Mouse (Mus musculus): ENCODE data around the gene Cfap97d1.

Cfap97d1 gene

DNA sequence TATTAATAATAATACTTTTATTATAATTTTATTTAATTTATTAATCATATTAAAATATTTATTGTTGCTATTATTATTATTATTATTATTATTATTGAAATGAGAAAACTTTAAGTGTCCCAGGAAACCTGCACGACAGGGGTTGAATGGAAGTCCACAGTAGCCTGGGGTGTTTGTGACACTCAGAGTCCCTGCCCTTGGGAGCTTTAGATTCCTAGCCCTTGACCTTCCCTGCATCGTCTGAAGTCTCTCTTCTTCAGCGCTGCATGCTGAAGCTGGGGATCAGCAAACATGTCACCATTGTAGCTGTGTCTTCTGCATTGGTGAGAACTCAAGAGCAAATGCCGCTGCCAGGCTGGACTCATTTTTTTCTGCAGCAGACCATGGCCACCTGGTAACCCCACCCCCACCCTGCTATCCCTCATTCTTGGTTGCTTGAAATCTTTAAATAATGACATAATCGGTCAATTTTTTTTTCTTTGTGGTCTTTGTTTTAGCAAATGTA is 51.4 kb downstream of the Cfap97d1 start:
- DNase-seq (ENCODE audit: low read depth, low spot score) = no peak

DNA sequence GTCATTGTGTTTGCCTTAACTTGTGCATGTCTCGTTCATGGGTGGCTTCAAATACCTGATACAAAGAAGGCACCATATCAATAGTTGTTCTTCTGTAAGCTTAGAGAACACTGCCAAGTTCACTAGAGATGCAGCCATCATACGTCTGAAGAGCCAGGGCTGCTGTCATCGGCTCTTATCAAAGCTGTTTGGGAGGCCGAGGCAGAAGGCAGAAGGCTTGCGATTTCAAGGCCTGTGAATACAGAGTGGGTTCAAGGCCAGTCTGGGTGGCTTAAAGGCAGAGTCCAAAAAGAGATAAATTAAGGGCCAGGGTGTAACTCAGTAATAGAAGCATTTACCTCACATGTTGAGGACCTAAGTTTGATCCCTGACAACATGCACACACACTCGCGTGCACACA is 52.3 kb downstream of the Cfap97d1 start:
- DNase-seq (ENCODE audit: low read depth, low spot score) = no peak

DNA sequence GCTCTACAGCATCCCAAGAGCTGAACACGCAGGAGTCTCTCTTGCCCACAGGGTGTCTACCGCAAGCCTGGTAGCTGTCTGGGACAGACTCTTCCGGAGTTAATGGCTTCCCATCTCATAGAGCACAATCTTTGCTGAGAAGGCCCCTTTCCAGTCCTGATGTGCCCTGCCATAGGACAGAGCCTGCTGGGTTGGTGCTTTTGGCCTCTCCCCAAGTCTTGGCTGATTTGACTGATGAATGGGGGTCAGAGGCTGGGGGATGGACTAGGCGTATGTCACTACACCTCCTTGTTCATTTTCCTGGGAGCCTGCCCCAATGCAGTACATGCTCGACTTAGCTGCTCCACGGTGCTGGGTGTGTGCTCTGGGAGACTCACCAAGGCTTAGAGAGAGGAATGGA is 53.7 kb downstream of the Cfap97d1 start:
- no peak for DNase-seq (ENCODE audit: low read depth, low spot score)

DNA sequence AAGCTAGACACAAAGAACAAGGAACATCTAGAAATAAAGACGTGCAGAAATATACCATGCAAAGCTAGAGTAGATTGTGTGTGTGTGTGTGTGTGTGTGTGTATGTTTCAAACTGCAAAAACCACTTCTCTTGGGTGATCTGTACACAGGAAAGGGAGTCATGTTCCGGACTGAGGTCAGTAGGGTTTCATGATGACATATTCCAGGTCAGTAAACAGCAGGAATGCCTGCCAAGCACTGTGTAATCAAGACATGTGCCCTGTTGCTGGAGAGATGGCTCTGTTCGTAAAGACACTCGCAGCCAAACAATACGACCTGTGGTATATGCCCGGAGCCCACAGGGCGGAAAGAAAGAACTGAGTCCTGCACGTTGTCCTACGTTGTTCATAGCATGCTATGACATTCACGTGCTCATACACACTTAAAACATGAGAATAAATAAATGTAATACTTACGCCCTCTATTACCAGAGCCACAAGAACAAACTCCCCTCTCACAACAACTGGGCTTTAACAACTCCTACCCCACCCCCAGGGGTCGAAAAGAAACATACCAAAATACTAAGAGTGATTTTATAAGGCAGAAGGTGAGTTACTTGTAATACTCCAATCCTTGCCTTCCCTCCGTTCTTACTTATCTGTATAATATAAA is 55.5 kb downstream of the Cfap97d1 start:
- DNase-seq (ENCODE audit: low read depth, low spot score) = no peak

- DNase-seq (ENCODE audit: low read depth, low spot score) = peak; percentile 82
These were observed 56.1 kb downstream of the Cfap97d1 start for GRCm38 (mm10) chr11:102040138-102040524.

DNA sequence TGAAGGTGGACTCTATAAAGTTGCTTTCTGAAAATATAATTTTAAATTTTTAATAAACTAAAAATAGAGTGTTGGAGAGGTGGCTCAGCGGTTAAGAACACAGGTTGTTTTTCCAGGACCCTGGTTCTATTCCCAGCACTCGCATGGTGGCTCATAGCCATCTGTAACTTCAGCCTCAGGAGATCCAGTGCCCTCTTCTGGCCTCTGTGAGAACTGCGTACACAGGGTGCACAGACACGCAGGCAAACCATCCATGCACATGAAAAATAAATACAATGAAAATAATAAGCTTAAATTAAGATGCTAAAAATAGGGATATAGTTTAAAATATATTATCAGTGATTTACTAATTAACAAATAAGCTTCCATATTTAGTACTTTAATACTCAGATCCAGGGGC is 56.6 kb downstream of the Cfap97d1 start:
- DNase-seq (ENCODE audit: low read depth, low spot score) = no peak

DNA sequence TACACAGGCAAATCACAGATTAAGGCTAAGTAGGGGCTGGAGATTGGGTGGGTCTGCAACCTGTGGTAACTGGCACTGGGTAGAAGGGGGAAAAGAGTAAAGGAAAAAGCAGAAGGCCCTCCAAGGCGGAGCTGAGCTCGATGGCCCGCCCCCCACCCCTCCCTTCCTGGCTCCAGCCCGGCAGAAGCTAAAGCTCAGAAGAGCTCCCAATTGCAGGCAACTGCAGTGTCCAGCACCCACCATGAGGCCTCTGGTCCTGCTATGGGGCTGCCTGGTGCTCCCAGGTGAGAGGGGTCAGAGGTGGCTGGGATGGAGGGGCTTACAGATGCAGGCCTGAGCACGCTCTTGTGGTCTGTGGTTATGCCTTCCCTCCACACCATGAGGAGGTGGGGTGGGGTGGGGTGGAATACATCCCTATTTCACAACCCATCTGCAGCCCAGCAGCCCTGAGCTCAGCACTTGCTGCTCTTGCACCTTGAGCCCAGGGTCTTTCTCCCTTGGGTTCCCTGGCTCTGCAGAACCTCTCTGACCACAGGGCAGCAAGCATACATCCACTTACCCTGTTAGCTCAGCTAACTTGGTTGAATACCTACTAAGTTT is 57.4 kb downstream of the Cfap97d1 start, which contains the start of gene Cd300lg:
TSS of gene Cd300lg (plus strand) at position 160 of the 600 bp plus-strand sequence.
- DNase-seq (ENCODE audit: low read depth, low spot score) = no peak

Data from A20 (cell line).